Mouse (Mus musculus) 3T3-L1 (cell line): ENCODE measurements around the gene Gm3043.
"Not testable (repeated sequence)": the region's sequence is repeated elsewhere in the genome, so short reads cannot be mapped to it uniquely, and the experiment has no call there.

Source experiments
- DNase-seq: peaks from one replicate; pipeline ENCODE4 v3.0.0-alpha.2; 2015; ENCODE audit warnings: low read depth, low spot score

Gm3043 gene

DNA sequence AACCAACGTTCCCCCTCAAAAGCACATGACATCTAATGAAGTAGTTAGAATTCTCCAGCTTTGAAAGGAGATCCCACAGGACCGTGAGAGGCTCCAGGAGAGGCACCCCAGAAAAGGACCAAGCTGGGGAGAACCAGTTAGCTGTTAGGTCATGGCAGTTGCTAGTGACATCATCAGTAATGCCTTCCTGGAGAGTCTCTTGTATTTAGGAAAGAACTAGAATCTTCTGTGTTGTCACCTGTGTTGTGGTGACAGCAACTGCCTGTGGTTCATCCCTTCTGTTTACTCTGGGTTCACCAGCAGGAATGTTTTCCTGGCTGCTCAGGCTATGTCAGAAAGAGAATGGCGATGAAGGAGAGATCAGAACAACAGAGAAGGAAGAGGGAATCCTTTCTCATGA is at the start of gene Gm3043:
Gene Gm3043 (plus strand): TSS at position 301 of the 400 bp plus-strand sequence.
- not testable (repeated sequence) for DNase-seq

DNA sequence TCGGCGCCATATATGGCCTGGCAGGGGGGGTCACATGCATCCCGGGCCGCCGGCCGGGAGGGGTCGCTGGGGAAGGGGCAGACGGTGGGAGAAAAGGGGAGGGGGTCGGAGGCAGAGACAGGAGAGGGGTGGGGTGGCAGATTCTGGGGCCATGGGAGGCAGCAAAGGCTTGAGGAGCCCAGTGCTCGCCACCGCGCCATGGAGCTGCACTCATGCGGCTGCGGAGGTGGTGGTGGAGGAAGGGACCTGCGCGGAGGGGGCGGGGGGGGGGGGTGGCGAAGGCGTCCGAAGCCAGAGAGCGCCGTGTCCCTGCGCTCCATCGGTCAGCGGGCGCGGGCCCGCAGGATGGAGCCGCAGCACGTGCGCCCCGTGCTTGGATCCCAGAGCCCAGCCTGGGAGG is 36.9 kb upstream of the Gm3043 start, which contains the start of gene Gm3020:
Gene Gm3020 (plus strand): TSS at position 301 of the 400 bp plus-strand sequence.
- not testable (repeated sequence) for DNase-seq
